Mouse (Mus musculus) cerebellum, adult 18-20 months (tissue): ENCODE results near the gene Marc1.

Experiments used
- DNase-seq, 2 experiments: peaks; one replicate each; pipeline ENCODE4 v3.0.0; 2021

The Marc1 gene

GRCm38 (mm10) chr1:184810780-184811575 is at the start of gene Marc1:
Gene Marc1 (minus strand): TSS chr1:184811313.
- no peak for DNase-seq

DNA sequence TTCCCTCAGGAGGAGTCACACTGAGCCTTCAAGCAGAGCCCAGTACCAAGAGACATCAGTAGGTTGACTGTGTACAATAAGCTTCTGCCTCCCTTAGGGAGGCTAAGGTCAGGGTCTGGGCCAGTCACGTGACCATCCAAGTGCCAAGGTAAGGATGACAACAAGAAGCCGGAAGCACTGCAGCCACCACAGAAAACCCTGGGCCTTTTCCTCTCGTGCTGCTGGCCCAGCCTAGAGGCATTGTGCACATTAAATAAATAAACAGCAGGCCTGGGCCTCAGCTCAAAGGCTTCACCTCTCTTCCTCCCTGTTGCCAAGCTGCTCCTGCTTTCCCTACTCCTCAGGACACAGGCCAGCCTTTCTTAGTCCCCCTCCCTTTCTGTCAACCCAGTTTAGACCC is 49.2 kb upstream of the Marc1 start:
- DNase-seq, result no peak

GRCm38 (mm10) chr1:184858253-184858652 is 47.1 kb upstream of the Marc1 start:
- no peak for DNase-seq

- no peak for DNase-seq
These were observed 46.1 kb upstream of the Marc1 start for GRCm38 (mm10) chr1:184857216-184857615.

DNA sequence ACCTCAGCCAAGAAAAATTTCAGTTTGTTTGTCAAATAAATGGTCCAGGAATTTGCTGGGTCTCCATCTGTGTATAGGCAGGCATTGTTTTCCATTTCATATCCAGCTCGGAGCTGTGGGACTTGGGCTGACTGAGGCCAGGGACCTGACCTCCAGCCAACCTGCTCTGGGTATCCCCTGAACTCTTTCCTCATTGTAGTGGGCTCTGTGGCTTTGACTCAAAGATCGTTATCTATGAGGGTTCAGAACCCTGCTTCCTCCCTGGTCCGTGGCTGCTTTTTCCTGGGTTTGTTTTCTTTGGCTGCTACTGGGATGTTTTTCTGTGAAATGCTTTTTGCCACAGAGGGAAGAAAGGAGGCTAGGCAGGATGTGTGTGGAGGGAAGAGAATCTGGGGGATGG is 42.8 kb upstream of the Marc1 start:
- DNase-seq, result no peak

- DNase-seq, result peak; percentile 60 to 71
These were observed 42.2 kb upstream of the Marc1 start for GRCm38 (mm10) chr1:184853339-184853738.

DNA sequence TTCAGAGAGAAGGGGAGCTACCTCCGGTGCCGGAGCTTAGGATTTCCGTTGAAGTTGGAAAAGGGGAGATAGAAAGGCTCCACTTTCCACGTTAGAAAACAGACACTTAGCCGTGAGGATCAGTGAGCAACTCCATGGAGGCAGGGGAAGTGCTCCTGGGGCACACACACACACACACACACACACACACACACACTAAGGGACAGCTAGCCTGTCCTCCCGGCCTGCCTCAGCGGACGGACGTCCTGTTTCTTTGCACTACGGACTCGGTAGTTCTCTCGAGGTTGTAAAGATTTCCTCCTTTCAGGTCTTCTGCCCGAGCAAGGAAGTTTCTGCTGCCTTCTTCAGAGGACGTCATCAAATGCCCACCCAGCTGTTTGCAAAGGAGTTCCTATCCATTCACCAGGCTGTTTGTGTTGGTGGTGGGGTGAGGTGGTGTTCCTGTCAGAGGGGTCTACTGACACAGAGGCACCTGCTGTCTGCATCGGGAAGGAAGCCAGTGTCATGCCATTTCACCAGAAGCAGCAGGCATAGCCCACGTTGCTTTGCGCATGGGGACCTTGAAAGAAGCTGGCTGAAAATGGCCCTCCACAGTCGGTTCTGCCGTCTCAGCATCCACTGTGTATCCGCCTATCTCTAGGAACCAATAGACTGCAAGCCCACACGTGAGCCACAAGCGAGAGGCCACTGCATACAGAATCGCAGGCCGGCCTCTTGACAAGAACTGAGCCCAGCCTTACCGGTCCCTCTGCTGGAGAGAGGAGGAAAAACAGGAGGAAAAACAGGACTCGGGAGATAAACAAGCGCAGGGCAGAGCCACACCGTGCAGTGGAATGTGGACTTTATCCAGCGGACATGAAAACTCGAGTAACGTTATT is 40.9 kb upstream of the Marc1 start:
- peak; percentile 74 to 83 for DNase-seq

DNA sequence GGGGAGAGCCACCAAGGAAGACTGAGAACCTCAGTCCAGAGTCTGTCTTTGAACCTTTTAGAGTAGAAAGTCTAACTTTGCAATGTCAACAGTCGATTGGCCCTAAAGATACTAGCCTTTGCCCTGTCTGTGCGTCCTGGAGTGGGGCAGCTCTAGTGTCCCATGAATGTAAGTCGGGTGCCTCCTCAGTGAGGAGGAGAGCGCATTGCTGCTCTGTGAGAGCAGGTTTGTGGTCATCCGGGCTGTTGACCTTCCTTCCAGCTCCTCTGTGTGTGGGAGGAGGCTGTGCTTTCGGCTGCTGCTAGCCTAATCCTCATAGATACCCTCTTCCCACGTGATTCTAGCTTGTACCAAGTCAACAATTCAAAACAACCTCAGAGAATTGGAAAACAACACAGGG is 40.1 kb upstream of the Marc1 start:
- no peak for DNase-seq

DNA sequence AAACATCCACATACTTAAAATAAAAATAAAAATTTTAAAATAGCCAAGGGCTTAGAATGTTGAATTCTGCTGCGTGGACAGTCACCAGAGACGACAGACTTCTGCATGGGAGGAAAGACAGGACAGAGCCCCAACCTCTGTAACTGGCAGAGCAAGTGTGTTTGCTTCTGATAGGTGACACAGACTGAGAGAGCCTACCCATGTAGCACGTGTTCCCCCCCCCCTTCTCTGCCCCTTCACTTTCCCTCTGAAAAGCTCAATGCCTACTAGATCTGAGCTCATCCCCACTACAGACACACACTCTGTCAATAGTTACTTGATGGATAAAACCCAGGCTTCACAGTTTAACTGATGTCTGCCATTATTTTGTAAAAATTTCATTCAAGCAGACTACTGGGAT is 35.9 kb upstream of the Marc1 start:
- no peak for DNase-seq

DNA sequence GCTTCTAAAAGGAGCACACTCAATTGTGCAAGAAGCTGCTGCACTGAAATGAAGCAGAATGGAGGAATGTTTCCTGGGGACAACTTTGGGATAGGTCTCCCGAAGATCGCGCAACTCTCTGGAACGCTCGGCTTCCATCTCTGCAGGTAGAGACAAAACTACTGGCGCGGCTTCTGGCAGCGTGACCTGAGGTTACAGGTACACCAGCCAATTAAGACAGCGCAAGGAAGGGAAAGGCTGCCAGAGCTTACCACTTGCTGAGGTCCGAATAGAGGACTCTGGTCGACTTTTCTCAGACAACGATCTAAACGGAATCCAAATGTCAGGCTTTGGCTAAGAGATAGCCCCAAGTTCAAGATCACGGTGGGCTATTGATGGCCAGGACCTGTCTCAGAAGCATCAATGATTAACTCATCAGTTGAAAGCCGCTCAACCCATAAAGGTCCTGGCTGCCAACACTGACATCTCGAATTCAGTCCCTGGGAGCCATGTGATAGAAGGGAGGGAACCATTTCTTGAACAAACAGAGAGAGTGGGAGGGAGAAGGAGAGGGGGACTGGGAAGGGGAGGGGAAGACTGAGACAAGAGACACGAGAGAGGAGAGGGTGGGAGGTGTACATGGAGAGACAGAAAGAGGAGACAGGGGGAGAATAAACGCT is 35.1 kb upstream of the Marc1 start, which contains the start of gene Marc2:
Gene Marc2, minus strand, starts transcription at position 360 of the 659 bp plus-strand sequence.
- peak in 1 of 2 experiments; percentile 19 for DNase-seq

DNA sequence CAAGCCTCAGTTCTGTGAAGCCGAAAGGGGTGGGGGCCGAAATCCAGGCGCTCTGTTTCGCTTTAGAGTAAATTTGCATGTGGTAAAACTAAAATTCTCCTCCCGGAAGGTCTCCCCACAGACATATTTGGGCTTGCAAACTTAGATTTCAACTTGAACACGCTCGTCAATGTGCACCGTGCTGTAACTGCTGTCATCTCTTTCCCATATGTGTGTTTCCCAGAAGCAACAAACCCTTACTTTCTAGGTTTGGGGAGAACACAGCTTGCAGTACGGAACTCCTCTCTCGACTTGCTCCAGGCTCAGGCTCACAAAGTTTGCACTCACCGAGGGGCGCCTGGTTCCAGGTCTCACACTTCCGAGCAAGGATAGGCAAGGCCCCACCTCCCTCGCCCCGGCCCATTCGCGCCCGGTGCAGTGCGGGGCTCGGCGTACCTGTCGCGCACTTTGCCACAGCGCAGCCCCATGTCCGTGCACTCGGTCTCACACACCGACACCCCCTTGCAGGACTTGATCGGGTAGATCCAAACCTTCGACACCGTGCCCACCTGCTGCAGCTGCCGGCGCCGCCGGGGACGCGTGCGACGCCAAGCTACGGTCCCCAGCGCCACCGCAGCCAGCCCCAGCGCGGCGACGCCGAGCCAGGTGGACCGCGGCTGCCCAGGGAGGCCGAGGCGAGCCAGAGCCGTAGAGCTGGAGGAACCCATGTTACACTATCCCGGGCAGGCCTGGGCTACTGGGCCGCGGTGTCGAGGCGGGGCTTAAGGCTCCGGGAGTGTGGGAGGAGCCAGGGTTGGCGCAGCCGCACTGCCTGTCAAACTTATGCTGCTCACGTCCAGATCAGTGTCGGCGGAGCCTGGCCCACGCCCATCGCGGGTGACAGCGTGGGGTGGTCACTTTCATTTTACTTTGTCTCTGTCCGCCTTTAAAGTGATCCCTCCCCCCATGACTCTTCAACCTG is 34.3 kb upstream of the Marc1 start:
- DNase-seq, result peak; percentile 86 to 87

DNA sequence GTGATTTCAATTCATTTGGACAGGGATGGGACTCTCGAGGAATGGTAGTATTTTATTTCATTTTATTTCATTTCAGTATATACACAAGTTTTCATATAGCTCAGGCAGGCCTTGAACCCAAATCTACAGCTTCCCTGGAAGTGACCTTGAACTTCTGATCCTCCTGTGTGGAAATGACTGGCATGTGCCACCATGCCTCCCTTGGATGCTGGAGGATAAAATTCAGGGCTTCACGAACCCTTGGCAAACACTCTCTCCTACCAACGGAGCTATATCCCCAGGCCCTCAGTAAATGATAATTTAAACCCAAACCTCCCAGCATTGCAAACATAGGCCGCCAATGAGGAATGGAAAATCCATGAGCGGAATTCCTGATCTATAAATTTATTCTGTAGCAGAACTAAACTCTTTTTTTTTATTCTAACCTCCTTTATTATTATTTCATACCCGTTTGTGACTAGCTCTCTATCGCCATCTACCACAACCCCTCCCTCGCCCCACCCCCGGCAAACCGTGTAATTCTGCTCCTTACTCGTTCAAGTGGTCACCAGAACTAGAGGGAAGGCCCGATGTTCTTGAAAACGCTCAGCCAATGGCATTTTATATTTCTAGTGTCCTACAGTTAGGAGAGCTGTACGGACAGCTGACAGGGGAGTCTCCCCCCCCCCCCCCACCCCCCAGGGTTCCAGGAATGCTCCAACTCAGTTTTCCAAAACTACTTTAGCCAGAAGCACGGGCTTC is 33.4 kb upstream of the Marc1 start:
- peak in 1 of 2 experiments; percentile 16 for DNase-seq

DNA sequence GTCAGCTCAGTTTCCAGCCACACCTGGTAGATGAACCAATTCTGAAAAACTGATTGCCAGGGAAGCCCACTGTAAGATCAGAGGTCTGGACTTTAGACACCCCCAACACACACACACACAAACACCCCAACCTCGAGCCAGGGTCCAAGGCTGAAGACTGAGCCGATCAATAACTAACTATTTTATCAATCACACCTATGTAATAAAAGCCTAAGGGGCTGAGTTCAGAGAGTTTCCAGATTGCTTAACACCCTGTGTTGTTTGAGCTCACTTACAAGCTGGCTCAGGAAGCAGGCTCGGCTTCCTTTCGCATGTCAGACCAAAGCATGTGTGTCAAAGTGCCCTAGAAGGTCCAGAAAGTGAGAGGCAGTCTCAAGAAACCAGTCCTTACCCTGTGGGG is 26.5 kb upstream of the Marc1 start:
- DNase-seq, result no peak

GRCm38 (mm10) chr1:184836350-184836749 is 25.2 kb upstream of the Marc1 start:
- no peak for DNase-seq

- DNase-seq, result no peak
These were observed 22.4 kb upstream of the Marc1 start for GRCm38 (mm10) chr1:184833499-184833898.

- no peak for DNase-seq
These were observed 21.1 kb upstream of the Marc1 start for GRCm38 (mm10) chr1:184832211-184832610.

- DNase-seq, result no peak
These were observed 18.8 kb upstream of the Marc1 start for GRCm38 (mm10) chr1:184829897-184830296.

DNA sequence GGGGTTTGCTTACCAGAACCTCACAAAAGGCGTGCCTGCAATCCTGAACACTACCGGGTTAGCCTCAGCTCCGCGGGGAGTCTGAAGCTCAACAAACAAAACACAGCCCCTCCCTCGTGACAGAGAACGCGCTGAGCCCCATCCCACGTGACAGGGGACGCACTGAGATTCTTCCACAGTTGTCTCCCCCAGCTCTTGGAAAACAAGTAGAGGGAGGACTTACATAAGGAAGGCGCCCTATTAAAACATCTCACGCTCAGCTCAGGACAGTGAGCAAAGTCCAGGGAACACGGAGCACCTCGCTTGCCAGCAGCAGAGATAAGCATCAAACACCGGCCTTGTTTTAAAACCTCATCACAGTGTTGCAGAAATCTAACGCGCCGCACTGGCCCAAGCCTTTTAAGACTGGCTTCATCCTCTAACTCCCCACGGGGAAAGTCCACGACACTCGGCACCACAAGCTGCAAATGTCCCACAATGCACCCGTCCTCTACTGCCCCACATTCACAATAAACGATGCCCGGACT is 16.1 kb upstream of the Marc1 start:
- no peak for DNase-seq

GRCm38 (mm10) chr1:184825093-184825492 is 14.0 kb upstream of the Marc1 start:
- peak; percentile 26 to 43 for DNase-seq

- DNase-seq, result peak; percentile 83 to 85
These were observed 13.3 kb upstream of the Marc1 start for GRCm38 (mm10) chr1:184824439-184824851.

DNA sequence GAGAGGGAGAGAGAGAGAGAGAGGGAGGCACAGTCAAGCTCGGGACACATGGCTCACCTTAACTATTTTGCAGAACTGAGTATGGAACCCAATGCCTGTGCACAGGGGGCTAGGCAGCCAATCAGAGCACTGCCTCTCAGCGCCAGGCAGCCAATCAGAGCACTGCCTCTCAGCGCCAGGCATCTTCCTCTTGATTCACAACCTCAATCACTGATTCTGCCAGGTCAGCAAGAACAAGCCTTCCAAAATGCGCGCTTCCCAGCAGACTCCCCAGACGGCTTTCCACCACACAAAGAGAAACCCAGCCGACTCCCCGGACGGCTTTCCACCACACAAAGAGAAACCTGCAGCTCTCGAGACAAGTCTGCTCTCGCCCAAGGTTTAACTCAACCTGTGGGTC is 11.6 kb upstream of the Marc1 start:
- DNase-seq, result peak in 1 of 2 experiments; percentile 34
